Mouse (Mus musculus): ENCODE data around the gene Gnl3. TPM values are rescaled to one million over a fixed set of nuclear protein-coding genes. Genes with fewer than 3 reads are reported as not detected.

Gnl3 gene
- 93.8 TPM for polyA plus RNA-seq (2017; shearing (Covaris generic))

GRCm38 (mm10) chr14:31018860-31019291 is at the start of gene Gnl3, which contains the start of gene Pbrm1:
Gene Gnl3 (minus strand): TSS chr14:31019152.
Gene Pbrm1 (plus strand): TSS chr14:31019138.

GRCm38 (mm10) chr14:31001307-31002205 is 17.4 kb downstream of the Gnl3 start, which contains the start of the genes Glt8d1 and Spcs1:
Gene Glt8d1 (plus strand): TSS chr14:31001400.
Gene Spcs1 (minus strand): TSS chr14:31001672.

Other genes starting within 250 kb of the Gnl3 start
- gene Tmem110, start 193.6 kb downstream of the Gnl3 start, polyA plus RNA-seq (2017; shearing (Covaris generic)), result 20.1 TPM
- gene Mustn1, start 140.0 kb downstream of the Gnl3 start, polyA plus RNA-seq (2017; shearing (Covaris generic)), result 1.2 TPM
- gene Itih4, start 132.7 kb downstream of the Gnl3 start, polyA plus RNA-seq (2017; shearing (Covaris generic)), result not detected
- not detected for gene Itih3, start 95.4 kb downstream of the Gnl3 start, polyA plus RNA-seq (2017; shearing (Covaris generic))
- gene Itih1, start 75.9 kb downstream of the Gnl3 start, polyA plus RNA-seq (2017; shearing (Covaris generic)), result not detected
- gene Nek4, start 67.8 kb downstream of the Gnl3 start, polyA plus RNA-seq (2017; shearing (Covaris generic)), result 6.7 TPM
- 11.6 TPM for gene Glt8d1, start 17.8 kb downstream of the Gnl3 start, polyA plus RNA-seq (2017; shearing (Covaris generic))
- gene Spcs1, start 17.5 kb downstream of the Gnl3 start, polyA plus RNA-seq (2017; shearing (Covaris generic)), result 281 TPM
- gene Pbrm1, start within 50 bp of the Gnl3 start, polyA plus RNA-seq (2017; shearing (Covaris generic)), result 156 TPM
- gene Smim4, start 109.8 kb upstream of the Gnl3 start, polyA plus RNA-seq (2017; shearing (Covaris generic)), result 80.7 TPM
- gene Nt5dc2, start 111.9 kb upstream of the Gnl3 start, polyA plus RNA-seq (2017; shearing (Covaris generic)), result 1.3 TPM
- gene Stab1, start 149.5 kb upstream of the Gnl3 start, polyA plus RNA-seq (2017; shearing (Covaris generic)), result 1.3 TPM
- not detected for gene Tnnc1, start 189.2 kb upstream of the Gnl3 start, polyA plus RNA-seq (2017; shearing (Covaris generic))
- 247 TPM for gene Nisch, start 197.8 kb upstream of the Gnl3 start, polyA plus RNA-seq (2017; shearing (Covaris generic))
- gene Sema3g, start 198.7 kb upstream of the Gnl3 start, polyA plus RNA-seq (2017; shearing (Covaris generic)), result not detected
- gene Phf7, start 232.2 kb upstream of the Gnl3 start, polyA plus RNA-seq (2017; shearing (Covaris generic)), result 18.3 TPM
- gene Bap1, start 232.3 kb upstream of the Gnl3 start, polyA plus RNA-seq (2017; shearing (Covaris generic)), result 91.6 TPM

Data from CD4-positive, CD25-positive, alpha-beta regulatory T cell (primary cell).